Mouse (Mus musculus) intestine, embryonic 16.5 days (tissue): Measurements from ENCODE around the gene Txndc5. TPM values are rescaled to one million over a fixed set of nuclear protein-coding genes. Genes with fewer than 3 reads are reported as not detected.
A peak's percentile ranks its signal among the peaks of the same experiment; 100 is the strongest.

Source experiments
- ATAC-seq: fragments of 200-750 bp; cut with Nextera tagmentation; 2 replicates; pipeline ENCODE4 v1.8.0; 2017; ENCODE audit warnings: moderate TSS enrichment, moderate library complexity
- H3K27ac ChIP-seq: fragments of 300-500 bp; sonication (generic); 2 replicates; pipeline ENCODE4 v1.5.1; 2014; ENCODE audit warnings: mild to moderate bottlenecking, low read length
- H3K27me3 ChIP-seq: fragments of 300-500 bp; sonication (generic); replicated peaks from 2 replicates; pipeline ENCODE4 v1.6.1; 2014; ENCODE audit warnings: low read length, control low read depth, mixed read lengths; ENCODE audit not compliant: control insufficient read depth, insufficient read depth
- H3K36me3 ChIP-seq: fragments of 300-500 bp; sonication (generic); 2 replicates; pipeline ENCODE4 v1.6.1; 2014; ENCODE audit warnings: low read length, control low read depth; ENCODE audit not compliant: control insufficient read depth, insufficient read depth
- H3K4me1 ChIP-seq: fragments of 300-500 bp; sonication (generic); 2 replicates; pipeline ENCODE4 v1.6.1; 2014; ENCODE audit warnings: low read length, control low read depth, mixed read lengths; ENCODE audit not compliant: control insufficient read depth, insufficient read depth
- H3K4me2 ChIP-seq: fragments of 300-500 bp; sonication (generic); 2 replicates; pipeline ENCODE4 v1.6.1; 2014; ENCODE audit warnings: low read depth, low read length, control low read depth
- H3K4me3 ChIP-seq: fragments of 300-500 bp; sonication (generic); 2 replicates; pipeline ENCODE4 v1.5.1; 2014; ENCODE audit warnings: mild to moderate bottlenecking, low read length
- H3K9ac ChIP-seq: fragments of 300-500 bp; sonication (generic); 2 replicates; pipeline ENCODE4 v1.6.1; 2014; ENCODE audit warnings: low read depth, low read length
- H3K9me3 ChIP-seq: fragments of 300-500 bp; sonication (generic); 2 replicates; pipeline ENCODE4 v1.6.1; 2016; ENCODE audit warnings: low read length, control low read depth; ENCODE audit not compliant: control insufficient read depth
- WGBS: fragments of 180-500 bp; shearing (Covaris S2); extraction: QIAGEN DNeasy Blood & Tissue Kit; methylation state at CpG from one replicate; pipeline ENCODE4 v1.1.7; 2014; 5-methylcytosine and 5-hydroxymethylcytosine counted together
- polyA plus RNA-seq: library from polyadenylated mRNA; unstranded; fragments of >200 nt; fragmentation: Nextera tagmentation; extraction: Ambion mirVana; gene quantifications from 2 replicates; pipeline ENCODE4 v1.2.1, GENCODE M21; 2015

Gene Txndc5
- polyA plus RNA-seq, 1 experiment from 2014 or later = 239 TPM

GRCm38 (mm10) chr13:38527797-38528650 lies 600 bp downstream of the Txndc5 start:
- H3K27ac ChIP-seq = peak overlapping the region; percentile 94
- peak overlapping the region; percentile 95 for H3K9ac ChIP-seq
- peaks cover under 1% of the 10 kb centered on the region; the same call in 1 of the 2 replicates for H3K36me3 ChIP-seq
- no peaks in the 10 kb centered on the region for H3K27me3 ChIP-seq
- H3K4me1 ChIP-seq = peaks cover 14% of the 10 kb centered on the region
- H3K4me2 ChIP-seq = peak overlapping the region; percentile 84
- peak overlapping the region; percentile 91 for H3K4me3 ChIP-seq
- H3K9me3 ChIP-seq = no peaks in the 10 kb centered on the region
- WGBS = under 1% methylated on average over 80 of the region's 87 CpGs
- peak; percentile 93 for ATAC-seq

- peak overlapping the region; percentile 84 for H3K4me2 ChIP-seq
- H3K9me3 ChIP-seq = no peaks in the 10 kb centered on the region
- H3K27ac ChIP-seq = peak overlapping the region; percentile 94
- H3K27me3 ChIP-seq = no peaks in the 10 kb centered on the region
- H3K4me3 ChIP-seq = peak overlapping the region; percentile 91
- peak overlapping the region; percentile 95 for H3K9ac ChIP-seq
- H3K36me3 ChIP-seq = peaks cover 5% of the 10 kb centered on the region; the same call in 1 of the 2 replicates
- ATAC-seq = peak; percentile 32; the same call in 1 of the 2 replicates
- H3K4me1 ChIP-seq = peaks cover 14% of the 10 kb centered on the region
- 6% methylated on average over 15 of the region's 15 CpGs for WGBS
Measured at GRCm38 (mm10) chr13:38527041-38527796, 1.4 kb downstream of the Txndc5 start.

GRCm38 (mm10) chr13:38526116-38526515 lies 2.5 kb downstream of the Txndc5 start:
- WGBS = 75% methylated on average over 2 of the region's 2 CpGs
- H3K4me3 ChIP-seq = peak overlapping the region; percentile 91

GRCm38 (mm10) chr13:38525261-38525660 lies 3.4 kb downstream of the Txndc5 start:
- 69% methylated on average over 3 of the region's 3 CpGs for WGBS
- no peak for ATAC-seq

More at GRCm38 (mm10) chr13:38526116-38526515, 2.5 kb downstream of the Txndc5 start:
- Histone ChIP-seq H3K4me2 (peak overlapping the region; percentile 84), H3K27me3 (no peaks in the 10 kb centered on the region), H3K9ac (0 out of 2 replicates have a peak overlapping the region, but pooled peaks have one; percentile 95), H3K36me3 (peaks cover 8% of the 10 kb centered on the region), H3K9me3 (no peaks in the 10 kb centered on the region), H3K4me1 (peaks cover 14% of the 10 kb centered on the region), H3K27ac (peak overlapping the region; percentile 10; the same call in 1 of the 2 replicates)
- ATAC-seq = no peak

GRCm38 (mm10) chr13:38523231-38523630 lies 5.4 kb downstream of the Txndc5 start:
- peaks cover 8% of the 10 kb centered on the region for H3K36me3 ChIP-seq
- ATAC-seq = no peak

More at GRCm38 (mm10) chr13:38525261-38525660, 3.4 kb downstream of the Txndc5 start:
- no peak overlapping the region for H3K9ac ChIP-seq
- H3K4me2 ChIP-seq = no peak overlapping the region
- H3K4me3 ChIP-seq = no peak overlapping the region
- H3K27ac ChIP-seq = no peak overlapping the region
- no peaks in the 10 kb centered on the region for H3K27me3 ChIP-seq
- peaks cover 8% of the 10 kb centered on the region for H3K36me3 ChIP-seq
- H3K9me3 ChIP-seq = no peaks in the 10 kb centered on the region
- peaks cover 14% of the 10 kb centered on the region for H3K4me1 ChIP-seq

GRCm38 (mm10) chr13:38522056-38522654 lies 6.5 kb downstream of the Txndc5 start:
- Histone ChIP-seq H3K9me3 (no peaks in the 10 kb centered on the region), H3K4me2 (no peak overlapping the region), H3K27ac (no peak overlapping the region), H3K9ac (no peak overlapping the region), H3K27me3 (no peaks in the 10 kb centered on the region), H3K36me3 (peaks cover 13% of the 10 kb centered on the region), H3K4me1 (peaks cover 14% of the 10 kb centered on the region), H3K4me3 (no peak overlapping the region)
- 80% methylated on average over 4 of the region's 4 CpGs for WGBS
- ATAC-seq = no peak

More at GRCm38 (mm10) chr13:38523231-38523630, 5.4 kb downstream of the Txndc5 start:
- 90% methylated on average over 11 of the region's 11 CpGs for WGBS
- H3K27ac ChIP-seq = no peak overlapping the region
- no peak overlapping the region for H3K4me2 ChIP-seq
- no peaks in the 10 kb centered on the region for H3K27me3 ChIP-seq
- peaks cover 14% of the 10 kb centered on the region for H3K4me1 ChIP-seq
- no peak overlapping the region for H3K9ac ChIP-seq
- H3K9me3 ChIP-seq = no peaks in the 10 kb centered on the region
- no peak overlapping the region for H3K4me3 ChIP-seq

- no peaks in the 10 kb centered on the region for H3K9me3 ChIP-seq
- H3K4me3 ChIP-seq = no peak overlapping the region
- H3K4me1 ChIP-seq = no peaks in the 10 kb centered on the region; the same call in 1 of the 2 replicates
- no peaks in the 10 kb centered on the region for H3K27me3 ChIP-seq
- no peak for ATAC-seq
- WGBS = 90% methylated on average over 11 of the region's 11 CpGs
- no peak overlapping the region for H3K4me2 ChIP-seq
- H3K9ac ChIP-seq = no peak overlapping the region
- H3K27ac ChIP-seq = no peak overlapping the region
- peaks cover 21% of the 10 kb centered on the region for H3K36me3 ChIP-seq
Measured at GRCm38 (mm10) chr13:38520299-38520698, 8.3 kb downstream of the Txndc5 start.

- ATAC-seq = no peak
- Histone ChIP-seq H3K9me3 (no peaks in the 10 kb centered on the region), H3K4me2 (no peak overlapping the region), H3K36me3 (peaks cover 22% of the 10 kb centered on the region), H3K4me1 (no peaks in the 10 kb centered on the region), H3K27me3 (no peaks in the 10 kb centered on the region), H3K27ac (no peak overlapping the region), H3K4me3 (no peak overlapping the region), H3K9ac (no peak overlapping the region)
- 85% methylated on average over 11 of the region's 11 CpGs for WGBS
Measured at GRCm38 (mm10) chr13:38516582-38516981, 12.0 kb downstream of the Txndc5 start.

GRCm38 (mm10) chr13:38515845-38516244 lies 12.8 kb downstream of the Txndc5 start:
- H3K27ac ChIP-seq = no peak overlapping the region
- ATAC-seq = no peak
- WGBS = 54% methylated on average over 3 of the region's 3 CpGs
- H3K36me3 ChIP-seq = peaks cover 22% of the 10 kb centered on the region
- no peaks in the 10 kb centered on the region for H3K4me1 ChIP-seq
- no peaks in the 10 kb centered on the region for H3K27me3 ChIP-seq
- no peak overlapping the region for H3K4me3 ChIP-seq
- H3K9me3 ChIP-seq = no peaks in the 10 kb centered on the region
- no peak overlapping the region for H3K4me2 ChIP-seq
- H3K9ac ChIP-seq = no peak overlapping the region
